Mouse (Mus musculus) inflammation-experienced regulatory T-cells, adult 6 months (primary cell): ENCODE results near the gene Umod. TPM values are rescaled to one million over a fixed set of nuclear protein-coding genes. Genes with fewer than 3 reads are reported as not detected.

ENCODE experiments used
- ATAC-seq: one replicate; pipeline ENCODE4 v1.8.0; 2017
- polyA plus RNA-seq, 3 experiments: library from polyadenylated mRNA; unstranded; fragments of 100-300 nt; shearing (Covaris generic); gene quantifications; one replicate each; pipeline ENCODE4 v1.2.1; 2017

The Umod gene
- polyA plus RNA-seq, 3 experiments from 2014 or later, result not detected

- no peak for ATAC-seq
Observed at GRCm38 (mm10) chr7:119427180-119427616, 51.9 kb downstream of the Umod start.

GRCm38 (mm10) chr7:119420730-119421129, 58.4 kb downstream of the Umod start:
- ATAC-seq, result no peak

GRCm38 (mm10) chr7:119418523-119418922, 60.6 kb downstream of the Umod start:
- no peak for ATAC-seq

Other genes starting within 250 kb of the Umod start
- under 1 TPM in 1 of 3 experiments, not detected in 2; 0.25 TPM for gene Gp2, start 20.0 kb downstream of the Umod start, polyA plus RNA-seq
- gene Acsm5, start 40.2 kb upstream of the Umod start, polyA plus RNA-seq, result not detected
- gene Pdilt, start 44.2 kb upstream of the Umod start, polyA plus RNA-seq, result not detected
- gene Acsm2, start 75.1 kb upstream of the Umod start, polyA plus RNA-seq, result not detected
- gene Acsm1, start 127.7 kb upstream of the Umod start, polyA plus RNA-seq, result not detected
- not detected for gene Acsm4, start 210.7 kb upstream of the Umod start, polyA plus RNA-seq
- 10 to 100 TPM; 38.8 to 56.0 (median 54.1) TPM for gene Thumpd1, start 241.5 kb upstream of the Umod start, polyA plus RNA-seq